Mouse (Mus musculus): ENCODE results near the gene Adam30.
"Not testable (repeated sequence)": the region's sequence is repeated elsewhere in the genome, so short reads cannot be mapped to it uniquely, and the experiment has no call there.

Gene Adam30

GRCm38 (mm10) chr3:98160330-98160729, at the start of gene Adam30:
Gene Adam30 (plus strand): TSS chr3:98160630.
- no peak for DNase-seq

DNA sequence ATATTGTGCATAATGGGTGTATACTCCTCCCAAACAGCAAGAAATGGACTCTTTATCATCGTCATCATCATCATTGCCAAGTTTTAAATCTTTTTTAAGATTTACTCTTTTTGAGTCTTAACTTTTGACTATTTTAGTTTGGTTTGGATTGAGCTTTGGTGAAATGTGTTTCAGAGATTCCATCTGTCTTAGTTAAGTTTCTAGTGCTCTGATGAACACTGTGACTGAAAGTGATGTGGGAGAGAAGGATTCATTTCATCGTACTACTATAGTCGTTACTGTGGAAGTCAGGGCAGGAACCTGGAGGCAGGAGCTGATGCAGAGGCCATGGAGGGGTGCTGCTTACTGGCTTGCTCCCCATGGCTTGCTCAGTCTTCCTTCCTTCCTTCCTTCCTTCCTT, 42.2 kb upstream of the Adam30 start:
- no peak for DNase-seq

- DNase-seq: no peak
Observed at GRCm38 (mm10) chr3:98119338-98119737, 41.1 kb upstream of the Adam30 start.

DNA sequence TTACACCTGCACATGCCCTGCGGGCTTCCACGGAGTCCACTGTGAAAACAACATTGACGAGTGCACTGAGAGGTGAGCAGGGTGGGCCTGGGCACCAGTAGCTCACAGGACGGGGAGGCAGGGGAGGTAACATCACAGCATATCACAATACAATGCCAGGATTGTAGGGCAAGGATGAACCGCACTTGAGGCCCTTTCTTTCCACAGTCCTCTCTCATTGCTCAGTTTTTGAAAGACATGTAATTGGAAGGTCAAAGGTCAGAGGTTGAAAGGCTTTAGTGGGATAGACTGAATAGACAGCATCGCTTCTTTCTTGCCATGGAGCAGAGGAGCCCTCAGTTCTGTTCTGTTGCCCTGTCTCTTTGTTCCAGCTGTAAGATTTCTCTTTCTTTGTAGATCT, 39.5 kb upstream of the Adam30 start:
- no peak for DNase-seq

- DNase-seq: no peak
Observed at GRCm38 (mm10) chr3:98127775-98128174, 32.7 kb upstream of the Adam30 start.

DNA sequence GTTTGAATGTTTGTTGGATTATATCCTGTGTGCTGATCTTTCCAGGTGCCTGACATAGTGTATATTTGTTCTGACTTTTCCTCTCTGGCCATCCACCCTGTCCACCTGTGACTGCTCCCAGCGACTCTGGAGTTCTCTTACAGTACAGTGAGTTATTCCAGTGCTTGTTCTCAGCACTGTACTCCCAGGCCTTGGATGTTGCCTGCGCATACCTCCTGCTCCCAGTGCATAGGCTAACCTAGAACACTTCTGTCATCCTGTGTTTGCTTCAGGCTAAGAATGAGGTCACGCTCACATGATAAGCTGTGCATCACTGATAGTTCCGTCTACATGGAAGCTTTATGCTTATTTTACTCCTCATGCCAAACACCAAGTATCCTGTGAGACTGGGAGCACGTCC, 31.7 kb upstream of the Adam30 start:
- no peak for DNase-seq

DNA sequence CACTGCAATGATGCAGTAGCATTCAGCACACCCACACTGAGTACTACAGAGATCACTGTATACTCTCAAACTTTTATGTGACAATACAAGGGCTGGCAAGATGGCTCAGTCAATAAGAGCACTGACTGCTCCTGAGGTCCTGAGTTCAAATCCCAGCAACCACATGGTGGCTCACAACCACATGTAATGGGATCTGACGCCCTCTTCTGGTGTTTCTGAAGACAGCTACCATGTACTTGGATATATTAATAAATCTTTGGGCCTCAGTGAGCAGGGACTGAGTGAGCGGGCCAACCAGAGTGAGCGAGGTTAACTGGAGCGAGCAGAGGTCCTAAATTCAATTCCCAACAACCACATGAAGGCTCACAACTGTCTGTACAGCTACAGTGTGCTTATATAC, 28.3 kb upstream of the Adam30 start:
- not testable (repeated sequence) for DNase-seq

GRCm38 (mm10) chr3:98132636-98133035, 27.8 kb upstream of the Adam30 start:
- no peak for DNase-seq

- no peak for DNase-seq
Observed at GRCm38 (mm10) chr3:98141456-98141855, 19.0 kb upstream of the Adam30 start.

- no peak for DNase-seq
Observed at GRCm38 (mm10) chr3:98142862-98143261, 17.6 kb upstream of the Adam30 start.

GRCm38 (mm10) chr3:98145204-98145603, 15.2 kb upstream of the Adam30 start:
- no peak for DNase-seq

DNA sequence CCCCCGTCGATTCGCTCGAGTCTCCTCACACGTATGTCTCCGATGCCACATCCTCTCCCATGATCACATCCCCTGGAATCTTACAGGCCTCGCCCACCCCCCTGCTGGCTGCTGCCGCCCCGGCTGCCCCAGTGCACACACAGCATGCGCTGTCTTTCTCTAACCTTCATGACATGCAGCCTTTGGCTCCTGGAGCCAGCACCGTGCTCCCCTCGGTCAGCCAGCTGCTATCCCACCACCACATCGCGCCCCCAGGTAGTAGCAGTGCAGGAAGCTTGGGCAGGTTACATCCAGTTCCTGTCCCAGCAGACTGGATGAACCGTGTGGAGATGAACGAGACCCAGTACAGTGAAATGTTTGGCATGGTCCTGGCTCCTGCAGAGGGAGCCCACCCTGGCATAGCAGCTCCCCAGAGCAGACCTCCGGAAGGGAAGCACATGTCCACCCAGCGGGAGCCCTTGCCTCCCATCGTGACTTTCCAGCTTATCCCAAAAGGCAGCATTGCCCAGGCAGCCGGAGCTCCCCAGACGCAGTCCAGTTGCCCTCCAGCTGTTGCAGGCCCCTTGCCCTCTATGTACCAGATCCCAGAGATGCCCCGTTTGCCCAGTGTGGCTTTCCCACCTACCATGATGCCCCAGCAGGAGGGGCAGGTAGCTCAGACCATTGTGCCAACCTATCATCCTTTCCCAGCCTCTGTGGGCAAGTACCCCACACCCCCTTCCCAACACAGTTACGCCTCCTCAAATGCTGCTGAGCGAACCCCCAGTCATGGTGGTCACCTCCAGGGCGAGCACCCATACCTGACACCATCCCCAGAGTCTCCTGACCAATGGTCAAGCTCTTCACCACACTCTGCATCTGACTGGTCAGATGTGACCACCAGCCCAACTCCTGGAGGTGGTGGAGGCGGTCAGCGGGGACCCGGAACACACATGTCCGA, 13.7 kb upstream of the Adam30 start:
- DNase-seq: no peak

GRCm38 (mm10) chr3:98147706-98148105, 12.7 kb upstream of the Adam30 start:
- DNase-seq: no peak

DNA sequence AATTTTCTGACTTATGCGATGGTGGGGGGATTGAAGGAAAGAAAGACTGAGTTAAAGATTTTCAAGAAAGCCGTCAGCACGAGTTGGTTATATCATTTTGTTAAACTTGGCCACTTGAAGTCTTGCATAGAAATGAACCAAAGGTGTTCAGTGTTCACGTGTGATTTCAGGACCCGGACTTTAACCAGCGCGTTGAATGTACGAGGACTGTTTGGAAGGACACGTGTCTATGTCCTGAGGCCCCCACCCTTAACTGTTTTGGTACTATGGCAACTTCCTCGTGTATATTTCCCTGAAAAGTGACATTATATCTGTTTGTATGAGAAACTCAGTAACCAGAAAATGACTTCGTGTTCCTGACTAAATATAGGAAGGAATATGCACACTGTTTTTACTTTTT, 10.5 kb upstream of the Adam30 start:
- DNase-seq: no peak

- no peak for DNase-seq
Observed at GRCm38 (mm10) chr3:98151016-98151415, 9.4 kb upstream of the Adam30 start.

DNA sequence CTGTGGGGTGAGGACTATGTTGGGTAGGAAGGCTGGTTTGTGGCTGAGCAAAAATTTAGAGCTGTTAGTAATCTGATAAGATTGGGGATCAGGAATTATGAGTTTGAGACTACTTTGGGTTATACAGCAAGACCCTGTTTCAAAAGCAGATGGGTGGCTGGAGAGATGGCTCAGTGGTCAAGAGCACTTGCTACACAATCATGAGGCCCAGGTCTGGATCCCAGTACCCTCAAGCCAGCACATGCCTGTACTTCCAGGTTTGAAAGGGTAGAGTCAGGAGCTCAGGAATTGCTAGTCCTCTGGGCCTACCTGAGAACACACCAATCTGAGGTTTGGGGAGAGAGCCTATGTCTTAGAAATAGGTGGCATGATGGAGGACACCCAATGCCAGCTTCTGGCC, 7.0 kb upstream of the Adam30 start:
- no peak for DNase-seq

GRCm38 (mm10) chr3:98156158-98156557, 4.3 kb upstream of the Adam30 start:
- DNase-seq: no peak

GRCm38 (mm10) chr3:98157073-98157472, 3.4 kb upstream of the Adam30 start:
- no peak for DNase-seq

DNA sequence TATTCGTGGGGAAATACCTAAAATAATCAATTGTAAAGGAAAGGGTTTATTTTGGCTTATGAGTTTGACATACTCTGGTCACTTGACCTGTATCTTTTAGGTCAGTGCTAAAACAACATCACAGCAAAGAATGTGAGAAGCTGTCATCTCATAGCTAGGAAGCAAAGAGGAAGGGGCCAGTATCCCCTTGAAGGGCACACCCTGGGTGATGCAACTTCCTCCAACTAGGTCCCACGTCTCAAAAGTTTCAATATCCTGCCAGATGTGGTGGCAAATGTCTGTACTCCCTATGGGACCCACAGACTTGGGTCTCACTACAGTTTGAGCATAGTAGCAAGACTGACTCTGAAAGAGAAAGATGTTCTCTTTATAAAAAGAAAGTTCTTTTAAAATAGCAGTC, 2.8 kb upstream of the Adam30 start:
- DNase-seq: no peak

- no peak for DNase-seq
Observed at GRCm38 (mm10) chr3:98158646-98159045, 1.8 kb upstream of the Adam30 start.

DNA sequence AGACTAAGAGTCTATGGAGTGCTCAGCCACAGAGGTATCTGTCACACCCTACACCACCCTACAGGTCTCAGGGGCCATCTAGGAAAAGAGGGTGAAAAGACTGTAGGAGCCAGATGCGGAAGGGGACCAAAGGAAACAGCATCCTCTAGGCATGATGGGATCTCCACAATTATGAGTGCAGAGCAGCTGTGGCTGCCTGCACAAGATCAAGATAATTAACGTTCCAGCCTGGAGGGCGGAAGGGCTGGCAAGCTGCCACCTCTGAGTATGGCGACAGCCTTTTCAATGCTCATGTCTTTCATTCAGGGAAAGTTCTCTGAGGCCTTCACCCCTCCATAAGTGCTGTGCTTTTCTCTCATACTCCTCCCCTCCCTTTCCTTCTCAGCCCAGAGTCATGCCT, 1.1 kb upstream of the Adam30 start:
- DNase-seq: no peak

- DNase-seq: peak; percentile 78 to 83
Observed at GRCm38 (mm10) chr3:98178340-98178739, 17.9 kb downstream of the Adam30 start.

DNA sequence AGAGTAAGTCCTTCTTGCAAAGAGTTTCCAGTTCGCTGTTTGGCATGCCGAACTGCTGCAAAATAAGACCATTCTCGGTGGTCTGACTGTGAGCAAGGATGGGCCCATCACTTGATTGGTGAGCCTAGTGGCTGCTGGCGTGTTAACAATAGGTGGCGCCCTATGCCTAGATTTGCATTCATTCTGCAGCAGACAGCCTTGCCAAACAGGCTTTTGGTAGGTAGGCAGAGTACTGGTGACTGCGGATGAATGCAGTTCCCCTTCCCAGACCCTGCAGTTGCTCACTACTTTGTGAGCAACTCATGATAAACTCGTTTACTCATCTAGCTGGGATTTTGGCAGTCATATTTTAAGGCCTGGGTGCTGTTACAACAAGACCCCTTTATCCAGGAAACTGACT, 20.4 kb downstream of the Adam30 start:
- peak; percentile 62 to 73 for DNase-seq

- no peak for DNase-seq
Observed at GRCm38 (mm10) chr3:98185163-98185714, 24.8 kb downstream of the Adam30 start.
